Mouse (Mus musculus) lung, adult 2 months (tissue): ENCODE results near the gene Vmn1r53. TPM values are rescaled to one million over a fixed set of nuclear protein-coding genes. Genes with fewer than 3 reads are reported as not detected.
"Not testable (repeated sequence)": the region's sequence is repeated elsewhere in the genome, so short reads cannot be mapped to it uniquely, and the experiment has no call there.

Experiments used
- DNase-seq: peaks from one replicate; pipeline ENCODE4 v3.0.0; 2022
- H3K4me1 ChIP-seq: fragments of 200-500 bp; 2 replicates; pipeline ENCODE4 v1.6.1; 2011; ENCODE audit warnings: low read length; ENCODE audit not compliant: control insufficient read depth, insufficient read depth
- H3K4me3 ChIP-seq: fragments of 200-500 bp; replicated peaks from 2 replicates; pipeline ENCODE3; 2011; ENCODE audit warnings: low read depth, mild to moderate bottlenecking, control low read depth, low read length; ENCODE audit errors: extremely low read depth
- CTCF ChIP-seq: fragments of 200-500 bp; IDR thresholded peaks from 2 replicates; pipeline ENCODE4 v1.5.1; 2011; ENCODE audit warnings: mild to moderate bottlenecking, low read length, control low read depth; ENCODE audit not compliant: insufficient read depth
- POLR2A ChIP-seq: fragments of 200-500 bp; IDR thresholded peaks from 2 replicates; pipeline ENCODE4 v1.6.1; 2011; ENCODE audit warnings: low read depth, mild to moderate bottlenecking, control low read depth, low read length, borderline replicate concordance; ENCODE audit errors: extremely low read depth
- WGBS: fragments of 180-500 bp; shearing (Covaris S2); methylation state at CpG from one replicate; pipeline ENCODE4 v1.1.7; 2018; 5-methylcytosine and 5-hydroxymethylcytosine counted together
- polyA plus RNA-seq: library from polyadenylated mRNA; depleted of rRNA; stranded (reverse); fragments of >200 nt; gene quantifications from 2 replicates; pipeline ENCODE4 v1.2.3, GENCODE M21; 2012; rRNA removed

Vmn1r53 gene
- polyA plus RNA-seq = 0.10 and 0.34 TPM in 2 replicates

- no peak within 1 kb of the TSS for H3K4me3 ChIP-seq
- no peaks in the 10 kb centered on the region for H3K4me1 ChIP-seq
- no peak for DNase-seq
- 84% methylated on average over 1 of the region's 1 CpGs for WGBS
- TF ChIP-seq POLR2A (no peak), CTCF (no peak)
Measured at GRCm38 (mm10) chr6:90224338-90224737, at the start of gene Vmn1r53. TSS of gene Vmn1r53 (minus strand) at chr6:90224438.

- TF ChIP-seq CTCF = no peak
- TF ChIP-seq POLR2A = no peak
- Histone ChIP-seq H3K4me3 (no peak within 1 kb of the TSS), H3K4me1 (no peaks in the 10 kb centered on the region)
- 64% methylated on average over 1 of the region's 1 CpGs for WGBS
- no peak for DNase-seq
Measured at GRCm38 (mm10) chr6:90246000-90246399, 21.8 kb upstream of the Vmn1r53 start, which contains the start of gene Vmn1r54. TSS of gene Vmn1r54 (plus strand) at chr6:90246300.

GRCm38 (mm10) chr6:90244019-90244418 is 19.8 kb upstream of the Vmn1r53 start:
- no peak overlapping the region for H3K4me3 ChIP-seq
- H3K4me1 ChIP-seq = no peaks in the 10 kb centered on the region
- 77% methylated on average over 3 of the region's 3 CpGs for WGBS
- no peak for DNase-seq
- TF ChIP-seq CTCF (no peak), POLR2A (no peak)

- WGBS = 67% methylated on average over 27 of the region's 27 CpGs
- no peak for DNase-seq
- no peak for TF ChIP-seq CTCF
- no peak for TF ChIP-seq POLR2A
- Histone ChIP-seq H3K4me3 (no peak overlapping the region), H3K4me1 (no peaks in the 10 kb centered on the region)
Measured at GRCm38 (mm10) chr6:90232681-90233080, 8.4 kb upstream of the Vmn1r53 start.

GRCm38 (mm10) chr6:90232114-90232513 is 7.9 kb upstream of the Vmn1r53 start:
- WGBS = 82% methylated on average over 4 of the region's 4 CpGs
- not testable (repeated sequence) for H3K4me3 ChIP-seq, H3K4me1 ChIP-seq, DNase-seq

GRCm38 (mm10) chr6:90202493-90202892 is 21.7 kb downstream of the Vmn1r53 start, which contains the start of gene V1ra8:
TSS of gene V1ra8 (plus strand) at chr6:90202793.
- 72% methylated on average over 2 of the region's 2 CpGs for WGBS
- H3K4me1 ChIP-seq, H3K4me3 ChIP-seq, DNase-seq: not testable (repeated sequence)

GRCm38 (mm10) chr6:90174508-90174907 is 49.7 kb downstream of the Vmn1r53 start, which contains the start of gene Vmn1r52:
TSS of gene Vmn1r52 (plus strand) at chr6:90174808.
- WGBS = 53% methylated on average over 2 of the region's 2 CpGs

More at GRCm38 (mm10) chr6:90174508-90174907, 49.7 kb downstream of the Vmn1r53 start, which contains the start of gene Vmn1r52:
- no peak for DNase-seq
- TF ChIP-seq POLR2A (no peak), CTCF (no peak)
- Histone ChIP-seq H3K4me3 (no peak within 1 kb of the TSS), H3K4me1 (no peaks in the 10 kb centered on the region)

Other genes with a start within 250 kb of the Vmn1r53 start
- gene Vmn1r47, start 208.3 kb downstream of the Vmn1r53 start, polyA plus RNA-seq = not detected in 2 replicates
- not detected in 2 replicates for gene Vmn1r48, start 187.6 kb downstream of the Vmn1r53 start, polyA plus RNA-seq
- not detected in 2 replicates for gene Vmn1r49, start 145.9 kb downstream of the Vmn1r53 start, polyA plus RNA-seq
- not detected in 2 replicates for gene Vmn1r50, start 123.0 kb downstream of the Vmn1r53 start, polyA plus RNA-seq
- not detected in 2 replicates for gene Vmn1r51, start 101.8 kb downstream of the Vmn1r53 start, polyA plus RNA-seq
- not detected in 2 replicates for gene Vmn1r52, start 49.6 kb downstream of the Vmn1r53 start, polyA plus RNA-seq
- gene V1ra8, start 21.6 kb downstream of the Vmn1r53 start, polyA plus RNA-seq = not detected in 2 replicates
- not detected in 2 replicates for gene Vmn1r54, start 21.9 kb upstream of the Vmn1r53 start, polyA plus RNA-seq
- gene BC048671, start 76.8 kb upstream of the Vmn1r53 start, polyA plus RNA-seq = not detected in 2 replicates
- gene Chst13, start 100.7 kb upstream of the Vmn1r53 start, polyA plus RNA-seq = 0.28 and 0.53 TPM in 2 replicates
- 0.08 and 0.12 TPM in 2 replicates for gene Uroc1, start 108.8 kb upstream of the Vmn1r53 start, polyA plus RNA-seq
- gene Zxdc, start 145.1 kb upstream of the Vmn1r53 start, polyA plus RNA-seq = 20.3 and 37.6 TPM in 2 replicates
- 5.6 and 8.0 TPM in 2 replicates for gene Cfap100, start 204.4 kb upstream of the Vmn1r53 start, polyA plus RNA-seq
- 55.7 and 145 TPM in 2 replicates for gene Klf15, start 238.1 kb upstream of the Vmn1r53 start, polyA plus RNA-seq